Mouse (Mus musculus): ENCODE measurements around the gene Kirrel3.

DNA sequence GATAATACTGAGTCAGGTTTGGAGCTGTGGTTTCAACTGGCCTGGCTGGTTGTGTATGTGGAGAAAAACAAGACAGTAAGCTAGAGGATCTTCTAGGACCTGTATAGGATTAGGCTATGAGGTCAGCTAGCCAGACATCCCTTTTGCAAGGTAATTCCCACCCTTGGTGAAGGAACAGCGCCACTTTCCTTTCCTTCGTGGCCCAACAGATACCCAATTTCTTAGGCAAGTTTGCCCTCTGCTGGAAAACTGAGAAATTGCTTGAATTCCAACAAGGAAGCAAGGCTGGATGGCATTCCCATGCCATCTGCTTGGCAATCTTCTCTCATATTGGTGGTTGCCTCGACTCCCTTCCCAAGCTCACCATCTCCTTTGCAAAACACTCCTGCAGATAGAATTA is 533.7 kb downstream of the Kirrel3 start:
- TF ChIP-seq GATA1 (IDR thresholded peaks at IDR 0.05; ENCODE audit: low read length), result no peak
- no peak for TF ChIP-seq TAL1 (IDR thresholded peaks at IDR 0.05; ENCODE audit: low read length)
